Mouse (Mus musculus): ENCODE data around the gene Guk1. TPM values are rescaled to one million over a fixed set of nuclear protein-coding genes. Genes with fewer than 3 reads are reported as not detected.

Gene Guk1
- 552 and 573 TPM in 2 replicates for polyA plus RNA-seq (2021; fragmentation: Nextera tagmentation)
- long read RNA-seq, experiment 1, transcript Guk1-204 (8 exons, 1,078 nt), result major isoform, 464 of 507 reads
- long read RNA-seq, experiment 1, partial matches to known transcripts, result 15 of 507 reads
- long read RNA-seq, experiment 1, other reads (novel, unspliced or antisense), result 25 of 507 reads
- long read RNA-seq, experiment 2, transcript Guk1-204 (8 exons, 1,078 nt), result major isoform, 158 of 192 reads
- long read RNA-seq, experiment 2, partial matches to known transcripts, result 22 of 192 reads
- long read RNA-seq, experiment 2, other reads (novel, unspliced or antisense), result 12 of 192 reads

DNA sequence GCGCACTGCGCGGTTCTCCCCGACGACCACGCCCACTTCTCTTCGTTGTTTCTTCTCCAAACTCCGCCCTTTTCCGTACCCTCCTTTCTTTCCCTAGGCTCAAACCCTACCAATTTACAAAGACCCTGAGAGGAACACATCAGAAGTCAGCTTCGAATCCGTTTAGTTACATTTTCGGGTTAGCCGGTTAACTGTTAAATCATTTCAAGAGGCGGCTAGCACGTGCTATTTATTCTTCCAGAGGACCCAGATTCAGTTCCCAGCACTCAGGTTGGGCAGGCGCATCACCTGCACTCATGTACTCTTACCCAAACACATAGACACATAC is at the start of gene Guk1:
Gene Guk1, minus strand, starts transcription at position 154 of the 328 bp plus-strand sequence.

GRCm38 (mm10) chr11:59228122-59228953 is 36.3 kb upstream of the Guk1 start, which contains the start of gene Arf1:
Gene Arf1, minus strand, starts transcription at chr11:59228270.

DNA sequence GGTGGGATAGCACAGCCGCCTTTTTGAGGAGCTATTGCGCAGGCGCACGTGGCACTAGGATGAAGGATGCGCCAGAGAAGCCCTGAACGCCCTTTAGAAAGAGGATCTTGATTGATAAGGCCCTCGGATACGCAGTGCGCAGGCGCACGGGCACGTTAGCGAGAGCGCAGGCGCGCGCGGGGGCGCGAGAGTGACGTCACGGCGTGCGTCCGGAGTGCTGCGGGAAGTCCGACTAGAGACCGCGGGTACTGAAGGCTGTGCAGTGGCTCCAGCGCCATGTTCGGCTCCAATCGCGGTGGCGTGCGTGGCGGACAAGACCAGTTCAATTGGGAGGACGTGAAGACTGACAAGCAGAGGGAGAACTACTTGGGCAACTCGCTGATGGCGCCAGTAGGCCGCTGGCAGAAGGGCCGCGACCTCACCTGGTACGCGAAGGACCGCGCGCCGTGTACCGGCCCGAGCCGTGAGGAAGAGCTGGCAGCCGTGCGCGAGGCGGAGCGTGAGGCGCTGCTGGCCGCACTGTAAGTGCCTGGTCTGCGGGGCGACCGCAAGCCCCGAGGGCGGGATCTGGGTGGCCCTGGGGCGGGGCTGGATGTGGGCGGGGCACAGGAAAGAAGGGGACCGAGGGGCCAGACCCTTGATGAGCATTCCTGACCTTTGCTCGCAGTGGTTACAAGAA is 16.3 kb upstream of the Guk1 start, which contains the start of gene 2310033P09Rik:
Gene 2310033P09Rik, plus strand, starts transcription at position 169 of the 679 bp plus-strand sequence.

GRCm38 (mm10) chr11:59202081-59202995 is 10.3 kb upstream of the Guk1 start, which contains the start of gene Mrpl55:
Gene Mrpl55, plus strand, starts transcription at chr11:59202486.

GRCm38 (mm10) chr11:59182864-59183331 is 9.1 kb downstream of the Guk1 start, which contains the start of gene Gjc2:
Gene Gjc2, minus strand, starts transcription at chr11:59183213.

DNA sequence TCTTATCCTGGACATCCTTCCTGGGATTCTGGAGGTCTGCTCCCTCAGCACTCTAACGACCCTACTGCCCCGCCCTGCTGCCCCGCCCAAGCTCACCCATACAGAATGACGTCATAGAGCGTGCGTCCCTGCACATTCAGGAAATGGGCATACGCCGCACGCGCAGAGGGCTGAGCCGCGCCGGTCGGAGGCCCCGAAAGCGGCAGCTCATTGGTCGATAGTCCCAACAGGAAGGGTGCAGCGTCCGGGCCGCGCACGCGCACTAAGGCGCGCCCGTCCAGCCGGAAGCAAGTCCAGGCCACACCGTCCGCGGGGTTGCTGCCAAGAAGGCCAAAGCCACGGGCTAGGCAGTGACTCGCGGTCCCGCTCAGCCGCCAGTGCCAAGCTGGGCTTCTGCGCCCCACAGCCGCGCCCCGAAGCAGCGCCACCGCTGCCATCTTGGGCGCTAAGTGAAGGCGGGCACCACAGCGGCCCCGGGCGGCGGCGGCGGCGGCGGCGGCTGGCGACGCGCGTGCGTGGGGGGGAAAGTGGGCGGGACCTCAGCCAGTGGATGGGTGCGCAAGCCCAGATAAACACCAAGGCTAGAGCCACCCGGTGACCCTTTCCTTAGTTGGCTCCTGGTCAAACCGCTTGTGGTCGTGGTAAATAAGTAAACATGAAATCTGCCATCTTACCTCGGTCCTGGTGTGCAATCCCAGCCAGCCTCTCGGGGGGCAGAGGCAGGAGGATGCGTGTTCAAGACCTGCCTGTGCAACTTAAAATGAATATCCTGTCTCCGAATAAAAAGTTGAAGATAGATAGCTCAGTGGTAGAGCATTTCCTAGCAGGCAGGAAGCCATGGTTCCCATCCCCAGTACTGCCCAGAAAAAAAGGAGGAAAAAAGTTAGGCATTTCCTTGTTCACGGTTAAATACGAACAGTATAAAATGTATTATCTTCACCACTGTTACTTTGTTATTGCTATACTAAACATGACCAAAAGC is 28.5 kb downstream of the Guk1 start, which contains the start of gene Iba57:
Gene Iba57, minus strand, starts transcription at position 485 of the 982 bp plus-strand sequence.

DNA sequence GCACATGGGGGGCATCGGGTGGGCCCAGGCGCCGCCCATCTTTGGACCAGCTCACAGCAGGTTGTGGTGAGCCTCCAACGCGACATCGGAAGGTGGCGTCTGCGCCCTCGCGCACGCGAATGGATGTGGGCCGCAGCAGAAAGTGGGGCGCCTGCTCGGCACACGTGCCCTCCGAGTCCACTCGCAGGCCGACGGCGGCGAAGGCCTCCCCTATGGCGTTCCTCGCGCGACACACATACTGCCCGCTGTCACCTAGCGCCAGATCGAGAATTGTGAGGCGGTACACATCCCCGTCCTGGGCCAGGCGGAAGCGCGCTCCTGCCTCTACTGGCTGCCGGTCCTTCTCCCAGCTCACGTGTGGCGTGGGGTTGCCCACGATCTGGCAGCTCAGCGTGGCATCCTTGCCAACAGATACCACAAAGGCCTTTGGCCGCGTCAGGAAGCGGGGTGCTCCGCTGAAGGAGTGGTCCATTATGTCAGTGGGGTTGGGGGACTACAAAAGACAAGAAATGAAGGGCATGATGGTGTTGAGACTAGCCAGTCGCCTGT is 56.0 kb downstream of the Guk1 start, which contains the start of gene Obscn:
Gene Obscn, minus strand, starts transcription at position 499 of the 549 bp plus-strand sequence.

Other genes starting within 250 kb of the Guk1 start
- 23.0 and 26.4 TPM in 2 replicates for gene Hist3h2ba, start 243.3 kb downstream of the Guk1 start, polyA plus RNA-seq (2021; fragmentation: Nextera tagmentation)
- gene Hist3h2a, start 237.5 kb downstream of the Guk1 start, polyA plus RNA-seq (2021; fragmentation: Nextera tagmentation), result 89.8 and 93.1 TPM in 2 replicates
- 4.6 and 5.0 TPM in 2 replicates for gene Trim17, start 237.5 kb downstream of the Guk1 start, polyA plus RNA-seq (2021; fragmentation: Nextera tagmentation)
- gene Trim11, start 214.1 kb downstream of the Guk1 start, polyA plus RNA-seq (2021; fragmentation: Nextera tagmentation), result 10.9 and 12.4 TPM in 2 replicates
- 0.41 and 0.49 TPM in 2 replicates for gene Obscn, start 55.8 kb downstream of the Guk1 start, polyA plus RNA-seq (2021; fragmentation: Nextera tagmentation)
- gene Iba57, start 28.5 kb downstream of the Guk1 start, polyA plus RNA-seq (2021; fragmentation: Nextera tagmentation), result 2.0 and 3.1 TPM in 2 replicates
- 6.5 and 7.0 TPM in 2 replicates for gene Gjc2, start 9.0 kb downstream of the Guk1 start, polyA plus RNA-seq (2021; fragmentation: Nextera tagmentation)
- gene Mrpl55, start 10.3 kb upstream of the Guk1 start, polyA plus RNA-seq (2021; fragmentation: Nextera tagmentation), result 179 and 195 TPM in 2 replicates
- 33.7 and 34.5 TPM in 2 replicates for gene 2310033P09Rik, start 16.1 kb upstream of the Guk1 start, polyA plus RNA-seq (2021; fragmentation: Nextera tagmentation)
- gene Arf1, start 36.1 kb upstream of the Guk1 start, polyA plus RNA-seq (2021; fragmentation: Nextera tagmentation), result 572 and 575 TPM in 2 replicates
- gene Wnt3a, start 98.5 kb upstream of the Guk1 start, polyA plus RNA-seq (2021; fragmentation: Nextera tagmentation), result 0.05 and 0.08 TPM in 2 replicates
- gene Wnt9a, start 114.7 kb upstream of the Guk1 start, polyA plus RNA-seq (2021; fragmentation: Nextera tagmentation), result 0.99 and 1.1 TPM in 2 replicates
- gene Prss38, start 183.4 kb upstream of the Guk1 start, polyA plus RNA-seq (2021; fragmentation: Nextera tagmentation), result not detected in 2 replicates